16 mouse cellular contexts compared by ENCODE assay signal in the genomic region with DNA sequence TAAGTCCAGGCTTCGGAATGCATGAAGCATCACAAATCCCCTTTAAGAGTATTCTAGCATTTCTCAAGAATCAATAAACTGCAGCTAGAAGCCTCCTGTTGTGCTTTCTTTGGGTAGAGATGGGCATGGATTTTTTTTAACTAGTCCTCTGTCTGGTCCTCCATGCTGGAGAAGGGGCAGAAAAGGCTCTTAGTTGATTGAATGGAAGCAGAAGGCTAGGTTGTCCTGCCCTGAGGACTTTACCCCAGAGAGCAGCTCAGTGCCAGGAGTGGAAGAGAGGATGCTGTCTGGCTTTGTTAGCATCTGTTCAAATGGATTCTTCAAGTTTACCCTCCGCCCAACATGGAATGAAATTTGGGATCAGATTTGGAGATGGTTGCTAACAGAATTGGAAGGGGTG. TPM values are rescaled to one million over a fixed set of nuclear protein-coding genes. Genes with fewer than 3 reads are reported as not detected.
"Had no signal": no experiment of that assay in that cellular context is flagged by ENCODE, and none has a peak within 500 bp of the region (broad histone marks: within the 10 kb centered on the region; RNA-seq: fewer than 3 reads in every experiment).

No protein-coding gene starts in this region.

- H3K4me1 ChIP-seq: lung, embryonic 15.5 days; megakaryocyte, embryonic 14.5 days; neural tube, embryonic 12.5 days had no signal

- H3K36me3 ChIP-seq: lung, embryonic 15.5 days; midbrain, embryonic 12.5 days; midbrain, embryonic 15.5 days; neural tube, embryonic 12.5 days had no signal

- H3K9me3 ChIP-seq: lung, embryonic 15.5 days; midbrain, embryonic 12.5 days; midbrain, embryonic 15.5 days; neural tube, embryonic 12.5 days had no signal

- ATAC-seq: lung, postnatal 0 days; midbrain, embryonic 15.5 days had no signal

- H3K4me3 ChIP-seq: lung, embryonic 15.5 days; megakaryocyte, embryonic 14.5 days; midbrain, embryonic 12.5 days; midbrain, embryonic 15.5 days; neural tube, embryonic 12.5 days had no signal

- H3K27me3 ChIP-seq: lung, embryonic 15.5 days; megakaryocyte, embryonic 14.5 days; midbrain, embryonic 12.5 days; neural tube, embryonic 12.5 days had no signal

- H3K4me2 ChIP-seq: lung, embryonic 15.5 days; midbrain, embryonic 12.5 days; midbrain, embryonic 15.5 days; neural tube, embryonic 12.5 days had no signal

- H3K27ac ChIP-seq: lung, embryonic 15.5 days; macrophage; midbrain, embryonic 12.5 days; midbrain, embryonic 15.5 days; neural tube, embryonic 12.5 days had no signal

- H3K9ac ChIP-seq: lung, embryonic 15.5 days; midbrain, embryonic 12.5 days; midbrain, embryonic 15.5 days; neural tube, embryonic 12.5 days had no signal

- DNase-seq: lung, adult 2 months; lung, postnatal 14 days; lung, postnatal 36 days; right cerebral cortex, postnatal 25 days; right cerebral cortex, postnatal 4 days; spleen, adult 18-20 months; thymus, adult 18-20 months; thymus, postnatal 14 days; thymus, postnatal 36 days had no signal

RNA-seq across cellular contexts. Expression of gene Ephb1, which starts 25.7 kb away (rescaled TPM):
- polyA plus RNA-seq: macrophage had no signal
